Mouse (Mus musculus): ENCODE data around the gene Myo16. TPM values are rescaled to one million over a fixed set of nuclear protein-coding genes. Genes with fewer than 3 reads are reported as not detected.

The Myo16 gene
- polyA plus RNA-seq, 1 experiment from 2014 or later: 0.25 TPM

DNA sequence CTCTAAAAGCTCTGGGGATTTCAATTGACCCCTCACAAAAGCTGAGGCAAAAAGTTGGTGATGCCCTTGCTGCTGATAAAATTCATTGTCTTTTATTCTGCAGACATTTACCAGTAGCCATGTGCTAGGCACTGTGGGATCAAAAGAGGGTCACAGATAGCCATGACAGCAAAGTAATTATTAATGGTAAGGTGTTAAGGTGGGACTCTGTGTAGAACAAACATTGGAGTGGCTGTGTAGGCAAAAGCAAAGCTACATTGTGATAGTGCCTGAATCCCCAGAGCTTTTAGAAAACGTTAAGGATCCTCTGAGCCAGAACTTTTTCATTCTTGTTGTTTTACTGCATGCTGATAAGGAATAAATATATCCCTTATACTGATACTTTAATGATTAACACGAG, 69.1 kb downstream of the Myo16 start:
- Histone ChIP-seq H3K9ac (replicated peaks; ENCODE audit: low read length) (no peak overlapping the region), H3K4me1 (ENCODE audit: insufficient read depth, low read length) (peaks cover 10% of the 10 kb centered on the region; the same call in 1 of the 2 replicates), H3K27ac (ENCODE audit: low read length) (no peak overlapping the region), H3K4me3 (ENCODE audit: low read length) (no peak overlapping the region), H3K36me3 (ENCODE audit: insufficient read depth, low read length) (no peaks in the 10 kb centered on the region), H3K4me2 (replicated peaks; ENCODE audit: low read depth, low read length) (no peak overlapping the region), H3K27me3 (ENCODE audit: insufficient read depth, low read length) (no peaks in the 10 kb centered on the region), H3K9me3 (ENCODE audit: low read length) (no peaks in the 10 kb centered on the region)
- WGBS: 47% methylated on average over 2 of the region's 2 CpGs
- no peak for ATAC-seq (ENCODE audit: low FRiP score, low TSS enrichment)

GRCm38 (mm10) chr8:10223528-10224194, 70.0 kb downstream of the Myo16 start:
- Histone ChIP-seq H3K4me3 (ENCODE audit: low read length) (no peak overlapping the region), H3K4me1 (ENCODE audit: insufficient read depth, low read length) (peaks cover 10% of the 10 kb centered on the region; the same call in 1 of the 2 replicates), H3K9me3 (ENCODE audit: low read length) (no peaks in the 10 kb centered on the region), H3K27ac (ENCODE audit: low read length) (peak overlapping the region; percentile 78), H3K36me3 (ENCODE audit: insufficient read depth, low read length) (no peaks in the 10 kb centered on the region), H3K4me2 (replicated peaks; ENCODE audit: low read depth, low read length) (no peak overlapping the region), H3K9ac (replicated peaks; ENCODE audit: low read length) (no peak overlapping the region), H3K27me3 (ENCODE audit: insufficient read depth, low read length) (no peaks in the 10 kb centered on the region)
- WGBS: 35% methylated on average over 6 of the region's 6 CpGs
- no peak for ATAC-seq (ENCODE audit: low FRiP score, low TSS enrichment)

DNA sequence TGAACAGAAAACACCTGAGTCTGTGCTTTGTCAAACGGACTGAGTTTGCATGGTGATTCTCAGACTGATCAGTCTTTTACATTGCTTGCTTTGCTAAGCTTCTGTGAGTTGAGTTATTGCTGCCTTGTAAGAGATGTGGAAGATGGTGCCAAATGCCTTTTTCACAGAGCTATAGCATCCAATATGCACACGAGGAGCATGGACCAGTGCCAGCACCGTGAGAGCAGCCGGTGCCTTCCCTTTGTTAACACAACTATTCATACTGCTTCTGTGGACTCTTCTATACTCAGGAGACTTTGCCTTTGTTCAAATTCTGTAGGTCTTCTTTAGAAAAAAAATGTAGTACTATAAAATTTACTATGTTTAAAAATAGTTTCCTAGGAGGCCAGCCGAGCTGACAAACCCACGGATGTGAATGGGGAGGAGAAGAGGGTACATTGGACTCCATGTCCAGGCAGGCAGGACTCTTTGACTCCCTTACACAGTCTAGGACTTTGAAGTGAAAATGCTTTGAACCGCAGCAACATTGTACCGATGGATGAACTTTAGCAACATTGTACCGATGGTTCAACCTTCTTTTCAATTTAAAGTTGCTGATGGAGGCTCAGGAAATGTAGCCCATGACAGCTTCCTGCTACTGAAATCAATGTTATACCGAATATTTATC, 70.7 kb downstream of the Myo16 start:
- Histone ChIP-seq H3K4me3 (ENCODE audit: low read length) (no peak overlapping the region), H3K4me2 (replicated peaks; ENCODE audit: low read depth, low read length) (no peak overlapping the region), H3K4me1 (ENCODE audit: insufficient read depth, low read length) (peaks cover 10% of the 10 kb centered on the region; the same call in 1 of the 2 replicates), H3K27ac (ENCODE audit: low read length) (peak overlapping the region; percentile 35), H3K9ac (replicated peaks; ENCODE audit: low read length) (no peak overlapping the region), H3K36me3 (ENCODE audit: insufficient read depth, low read length) (no peaks in the 10 kb centered on the region), H3K9me3 (ENCODE audit: low read length) (no peaks in the 10 kb centered on the region), H3K27me3 (ENCODE audit: insufficient read depth, low read length) (no peaks in the 10 kb centered on the region)
- WGBS: 54% methylated on average over 10 of the region's 10 CpGs
- ATAC-seq (ENCODE audit: low FRiP score, low TSS enrichment): no peak

GRCm38 (mm10) chr8:10225018-10225417, 71.3 kb downstream of the Myo16 start:
- Histone ChIP-seq H3K4me2 (replicated peaks; ENCODE audit: low read depth, low read length) (no peak overlapping the region), H3K36me3 (ENCODE audit: insufficient read depth, low read length) (no peaks in the 10 kb centered on the region), H3K9me3 (ENCODE audit: low read length) (no peaks in the 10 kb centered on the region), H3K9ac (replicated peaks; ENCODE audit: low read length) (no peak overlapping the region), H3K4me1 (ENCODE audit: insufficient read depth, low read length) (peaks cover 10% of the 10 kb centered on the region; the same call in 1 of the 2 replicates), H3K27me3 (ENCODE audit: insufficient read depth, low read length) (no peaks in the 10 kb centered on the region), H3K4me3 (ENCODE audit: low read length) (no peak overlapping the region), H3K27ac (ENCODE audit: low read length) (no peak overlapping the region)
- WGBS: 60% methylated on average over 2 of the region's 2 CpGs
- no peak for ATAC-seq (ENCODE audit: low FRiP score, low TSS enrichment)

GRCm38 (mm10) chr8:10230746-10231369, 77.1 kb downstream of the Myo16 start:
- Histone ChIP-seq H3K4me3 (ENCODE audit: low read length) (no peak overlapping the region), H3K9ac (replicated peaks; ENCODE audit: low read length) (no peak overlapping the region), H3K4me2 (replicated peaks; ENCODE audit: low read depth, low read length) (no peak overlapping the region), H3K36me3 (ENCODE audit: insufficient read depth, low read length) (no peaks in the 10 kb centered on the region), H3K27me3 (ENCODE audit: insufficient read depth, low read length) (no peaks in the 10 kb centered on the region), H3K9me3 (ENCODE audit: low read length) (no peaks in the 10 kb centered on the region), H3K4me1 (ENCODE audit: insufficient read depth, low read length) (no peaks in the 10 kb centered on the region), H3K27ac (ENCODE audit: low read length) (no peak overlapping the region)
- WGBS: 57% methylated on average over 8 of the region's 8 CpGs
- ATAC-seq (ENCODE audit: low FRiP score, low TSS enrichment): no peak

DNA sequence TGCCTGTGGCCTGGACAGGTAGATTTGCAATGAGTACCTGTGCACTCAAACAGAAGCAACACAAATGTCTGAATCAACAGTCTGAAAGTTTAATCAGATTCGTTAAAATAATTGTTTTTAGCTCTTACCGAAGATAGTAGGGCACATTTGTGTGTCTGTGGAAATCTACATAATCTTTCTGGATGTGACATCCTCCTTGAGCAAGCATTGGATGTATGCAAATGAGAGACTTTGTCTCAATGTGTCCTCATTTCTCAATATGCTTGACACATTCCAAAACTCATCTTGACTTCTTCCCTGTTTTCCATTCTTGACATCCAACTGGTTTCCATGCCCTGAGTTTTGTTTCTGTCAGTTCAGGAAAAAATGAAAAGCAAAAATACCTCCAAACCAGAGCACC, 80.8 kb downstream of the Myo16 start:
- no peak for ATAC-seq (ENCODE audit: low FRiP score, low TSS enrichment)
- no peaks in the 10 kb centered on the region for H3K4me1 ChIP-seq (ENCODE audit: insufficient read depth, low read length)
- H3K27me3 ChIP-seq (ENCODE audit: insufficient read depth, low read length): no peaks in the 10 kb centered on the region
- H3K36me3 ChIP-seq (ENCODE audit: insufficient read depth, low read length): no peaks in the 10 kb centered on the region
- H3K4me3 ChIP-seq (ENCODE audit: low read length): no peak overlapping the region
- no peaks in the 10 kb centered on the region for H3K9me3 ChIP-seq (ENCODE audit: low read length)
- no peak overlapping the region for H3K4me2 ChIP-seq (replicated peaks; ENCODE audit: low read depth, low read length)
- H3K9ac ChIP-seq (replicated peaks; ENCODE audit: low read length): no peak overlapping the region
- no peak overlapping the region for H3K27ac ChIP-seq (ENCODE audit: low read length)
- WGBS: 84% methylated on average over 2 of the region's 2 CpGs

- Histone ChIP-seq H3K4me2 (replicated peaks; ENCODE audit: low read depth, low read length) (no peak overlapping the region), H3K4me1 (ENCODE audit: insufficient read depth, low read length) (no peaks in the 10 kb centered on the region), H3K9ac (replicated peaks; ENCODE audit: low read length) (no peak overlapping the region), H3K27ac (ENCODE audit: low read length) (no peak overlapping the region), H3K4me3 (ENCODE audit: low read length) (no peak overlapping the region), H3K27me3 (ENCODE audit: insufficient read depth, low read length) (no peaks in the 10 kb centered on the region), H3K9me3 (ENCODE audit: low read length) (no peaks in the 10 kb centered on the region), H3K36me3 (ENCODE audit: insufficient read depth, low read length) (no peaks in the 10 kb centered on the region)
- whole genome bisulfite sequencing: 18% methylated on average over 3 of the region's 3 CpGs
- no peak for ATAC-seq (ENCODE audit: low FRiP score, low TSS enrichment)
Measured at GRCm38 (mm10) chr8:10243344-10243743, 89.6 kb downstream of the Myo16 start.

- Histone ChIP-seq H3K9ac (replicated peaks; ENCODE audit: low read length) (no peak overlapping the region), H3K9me3 (ENCODE audit: low read length) (no peaks in the 10 kb centered on the region), H3K4me3 (ENCODE audit: low read length) (0 out of 2 replicates have a peak overlapping the region, but pooled peaks have one; percentile 5), H3K4me2 (replicated peaks; ENCODE audit: low read depth, low read length) (no peak overlapping the region), H3K27ac (ENCODE audit: low read length) (no peak overlapping the region), H3K4me1 (ENCODE audit: insufficient read depth, low read length) (peaks cover 5% of the 10 kb centered on the region; the same call in 1 of the 2 replicates), H3K36me3 (ENCODE audit: insufficient read depth, low read length) (no peaks in the 10 kb centered on the region), H3K27me3 (ENCODE audit: insufficient read depth, low read length) (peaks cover 15% of the 10 kb centered on the region)
- peak; percentile 31; the same call in 1 of the 2 replicates for ATAC-seq (ENCODE audit: low FRiP score, low TSS enrichment)
- WGBS: 2% methylated on average over 15 of the region's 15 CpGs
Measured at GRCm38 (mm10) chr8:10249156-10249555, 95.4 kb downstream of the Myo16 start.

DNA sequence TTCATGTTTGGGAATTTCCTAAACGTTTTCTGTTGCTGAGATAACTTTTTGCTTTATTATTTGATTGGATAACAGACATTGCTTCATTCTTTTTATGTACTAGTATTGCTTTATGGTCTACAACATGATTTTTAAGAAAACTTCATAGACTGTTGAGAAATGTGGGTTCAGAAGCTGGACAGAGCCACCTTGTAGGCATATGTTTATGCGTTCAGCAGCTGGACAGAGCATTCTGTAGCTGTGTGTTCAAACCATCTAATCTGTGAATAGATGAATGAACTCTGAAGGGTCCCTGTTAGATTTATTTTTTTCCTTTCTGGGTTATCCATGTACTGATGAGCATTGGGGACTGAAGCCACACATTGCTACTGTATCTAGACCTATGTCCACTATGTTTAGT, 102.0 kb downstream of the Myo16 start:
- no peaks in the 10 kb centered on the region for H3K9me3 ChIP-seq (ENCODE audit: low read length)
- no peak overlapping the region for H3K27ac ChIP-seq (ENCODE audit: low read length)
- no peak overlapping the region for H3K4me3 ChIP-seq (ENCODE audit: low read length)
- 65% methylated on average over 2 of the region's 2 CpGs for WGBS
- no peak overlapping the region for H3K9ac ChIP-seq (replicated peaks; ENCODE audit: low read length)
- no peaks in the 10 kb centered on the region for H3K36me3 ChIP-seq (ENCODE audit: insufficient read depth, low read length)
- no peak for ATAC-seq (ENCODE audit: low FRiP score, low TSS enrichment)
- H3K4me1 ChIP-seq (ENCODE audit: insufficient read depth, low read length): no peaks in the 10 kb centered on the region
- no peak overlapping the region for H3K4me2 ChIP-seq (replicated peaks; ENCODE audit: low read depth, low read length)
- peaks cover 5% of the 10 kb centered on the region; the same call in 1 of the 2 replicates for H3K27me3 ChIP-seq (ENCODE audit: insufficient read depth, low read length)

DNA sequence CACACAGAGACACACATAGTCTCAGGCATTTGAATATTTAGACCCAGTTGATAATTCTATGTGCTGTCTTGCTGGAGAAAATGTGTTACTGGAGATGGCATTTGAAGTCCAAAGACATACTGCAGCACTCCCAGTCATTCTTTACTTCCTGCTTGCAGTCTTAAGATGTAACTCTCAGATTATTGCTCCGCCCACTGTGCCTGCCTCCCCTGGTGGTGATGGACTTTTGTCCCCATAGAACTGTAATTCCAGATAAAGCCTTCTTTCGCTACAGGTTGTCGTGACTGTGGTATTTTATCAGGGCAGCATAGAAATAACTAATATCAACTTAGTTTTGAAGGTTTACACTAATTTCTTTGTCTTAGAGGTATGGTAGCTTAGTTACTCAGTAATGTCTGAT, 102.9 kb downstream of the Myo16 start:
- Histone ChIP-seq H3K9me3 (ENCODE audit: low read length) (no peaks in the 10 kb centered on the region), H3K4me1 (ENCODE audit: insufficient read depth, low read length) (no peaks in the 10 kb centered on the region), H3K27ac (ENCODE audit: low read length) (no peak overlapping the region), H3K4me2 (replicated peaks; ENCODE audit: low read depth, low read length) (no peak overlapping the region), H3K36me3 (ENCODE audit: insufficient read depth, low read length) (no peaks in the 10 kb centered on the region), H3K9ac (replicated peaks; ENCODE audit: low read length) (no peak overlapping the region), H3K4me3 (ENCODE audit: low read length) (no peak overlapping the region), H3K27me3 (ENCODE audit: insufficient read depth, low read length) (0 out of 2 replicates have a peak, but pooled peaks cover under 1% of the 10 kb centered on the region)
- no peak for ATAC-seq (ENCODE audit: low FRiP score, low TSS enrichment)
- WGBS: 89% methylated on average over 3 of the region's 3 CpGs
